Mouse (Mus musculus) layer of hippocampus, adult 9-11 months (tissue): ENCODE data around the gene Chid1.

ENCODE experiments used
- DNase-seq: peaks from one replicate; pipeline ENCODE4 v3.0.0; 2022

Chid1 gene

GRCm38 (mm10) chr7:141475805-141476158, 63.9 kb downstream of the Chid1 start:
- no peak for DNase-seq

GRCm38 (mm10) chr7:141475011-141475804, 64.4 kb downstream of the Chid1 start, which contains the start of the genes Polr2l and Tspan4:
Gene Polr2l (minus strand): TSS chr7:141475132.
Gene Tspan4 (plus strand): TSS chr7:141475240.
- DNase-seq: peak; percentile 79

GRCm38 (mm10) chr7:141474160-141474559, 65.5 kb downstream of the Chid1 start:
- no peak for DNase-seq

- no peak for DNase-seq
Observed at GRCm38 (mm10) chr7:141472763-141473162, 66.9 kb downstream of the Chid1 start.

GRCm38 (mm10) chr7:141472226-141472625, 67.4 kb downstream of the Chid1 start:
- no peak for DNase-seq

- DNase-seq: no peak
Observed at GRCm38 (mm10) chr7:141471236-141471635, 68.4 kb downstream of the Chid1 start.

- DNase-seq: no peak
Observed at GRCm38 (mm10) chr7:141470637-141470944, 69.1 kb downstream of the Chid1 start.

GRCm38 (mm10) chr7:141469901-141470636, 69.6 kb downstream of the Chid1 start:
- DNase-seq: no peak

- DNase-seq: no peak
Observed at GRCm38 (mm10) chr7:141469352-141469751, 70.3 kb downstream of the Chid1 start.

GRCm38 (mm10) chr7:141468522-141469211, 71.0 kb downstream of the Chid1 start:
- peak; percentile 70 for DNase-seq

- DNase-seq: no peak
Observed at GRCm38 (mm10) chr7:141468164-141468521, 71.5 kb downstream of the Chid1 start.

- DNase-seq: peak; percentile 72
Observed at GRCm38 (mm10) chr7:141467230-141468030, 72.2 kb downstream of the Chid1 start, which contains the start of gene Cd151. Gene Cd151 (plus strand): TSS chr7:141467392.

- DNase-seq: no peak
Observed at GRCm38 (mm10) chr7:141466607-141467148, 73.0 kb downstream of the Chid1 start.

- DNase-seq: no peak
Observed at GRCm38 (mm10) chr7:141466045-141466394, 73.6 kb downstream of the Chid1 start.

GRCm38 (mm10) chr7:141465388-141466044, 74.1 kb downstream of the Chid1 start:
- no peak for DNase-seq

GRCm38 (mm10) chr7:141464603-141465201, 75.0 kb downstream of the Chid1 start:
- no peak for DNase-seq

GRCm38 (mm10) chr7:141463824-141464602, 75.6 kb downstream of the Chid1 start:
- no peak for DNase-seq

- DNase-seq: no peak
Observed at GRCm38 (mm10) chr7:141462333-141462821, 77.3 kb downstream of the Chid1 start.

GRCm38 (mm10) chr7:141461521-141462332, 77.9 kb downstream of the Chid1 start:
- DNase-seq: no peak
